Mouse (Mus musculus): Measurements from ENCODE around the gene Shmt2.

GRCm38 (mm10) chr10:127490160-127491127 is 31.8 kb downstream of the Shmt2 start:
- TF ChIP-seq CTCF (IDR thresholded peaks at IDR 0.05; ENCODE audit: borderline replicate concordance, control insufficient read depth, extremely low read depth, insufficient read depth, low read length, poor library complexity) (no peak), POLR2A (IDR thresholded peaks at IDR 0.05; ENCODE audit: control insufficient read depth, extremely low read depth, insufficient read depth, low read length, poor library complexity) (no peak)
